Mouse (Mus musculus) urinary bladder, postnatal 36 days (tissue): ENCODE measurements at regions not wholly inside any gene's neighbourhood (a gene's known extent, or its start where the extent isn't known, plus 50 kb on each side); places are given as distances from the start of the nearest gene placed in this dataset.

Experiments used
- DNase-seq, 2 experiments: peaks; one replicate each; pipeline ENCODE4 v3.0.0; 2022; ENCODE audit warnings: low spot score in 2 of 2, mixed read lengths in 1 of 2

GRCm38 (mm10) chr3:128226930-128227585 lies 330.9 kb upstream of the Fam241a start:
- DNase-seq, result no peak

- DNase-seq, result no peak
Measured at GRCm38 (mm10) chr3:128226503-128226902, 330.4 kb upstream of the Fam241a start.

GRCm38 (mm10) chr3:128222344-128222743 lies 326.2 kb upstream of the Fam241a start:
- no peak for DNase-seq

- DNase-seq, result no peak
Measured at GRCm38 (mm10) chr3:128221625-128222024, 325.5 kb upstream of the Fam241a start.

- peak in 1 of 2 experiments; percentile 2 for DNase-seq
Measured at GRCm38 (mm10) chr3:128220776-128221550, 324.8 kb upstream of the Fam241a start.

- no peak for DNase-seq
Measured at GRCm38 (mm10) chr3:128217765-128218415, 321.8 kb upstream of the Fam241a start.

- DNase-seq, result peak in 1 of 2 experiments; percentile 51
Measured at GRCm38 (mm10) chr3:128212256-128212655, 316.1 kb upstream of the Fam241a start.

- DNase-seq, result no peak
Measured at GRCm38 (mm10) chr3:128210591-128210990, 314.5 kb upstream of the Fam241a start.

- no peak for DNase-seq
Measured at GRCm38 (mm10) chr3:128206948-128207347, 310.8 kb upstream of the Fam241a start.

GRCm38 (mm10) chr3:128206483-128206882 lies 310.4 kb upstream of the Fam241a start:
- no peak for DNase-seq

- no peak for DNase-seq
Measured at GRCm38 (mm10) chr3:128200574-128201235, 304.6 kb upstream of the Fam241a start.

- no peak for DNase-seq
Measured at GRCm38 (mm10) chr3:128199466-128199865, 303.3 kb upstream of the Fam241a start.

- DNase-seq, result no peak
Measured at GRCm38 (mm10) chr3:128192046-128192800, 296.1 kb upstream of the Fam241a start.

GRCm38 (mm10) chr3:128187330-128188044 lies 291.4 kb upstream of the Fam241a start:
- no peak for DNase-seq

GRCm38 (mm10) chr3:128186278-128186677 lies 290.2 kb upstream of the Fam241a start:
- DNase-seq, result peak in 1 of 2 experiments; percentile 4

- DNase-seq, result no peak
Measured at GRCm38 (mm10) chr3:128181221-128181908, 285.2 kb upstream of the Fam241a start.

- no peak for DNase-seq
Measured at GRCm38 (mm10) chr3:128149216-128149615, 253.1 kb upstream of the Fam241a start.

GRCm38 (mm10) chr3:128145329-128145728 lies 249.2 kb upstream of the Fam241a start:
- no peak for DNase-seq

- no peak for DNase-seq
Measured at GRCm38 (mm10) chr3:128127836-128128235, 231.7 kb upstream of the Fam241a start.

GRCm38 (mm10) chr3:128126664-128127063 lies 230.5 kb upstream of the Fam241a start:
- no peak for DNase-seq
